Mouse (Mus musculus) liver, adult 2 months (tissue): ENCODE measurements around the gene Phpt1.

Experiments used
- CTCF ChIP-seq: fragments of 200-500 bp; IDR thresholded peaks from 2 replicates; pipeline ENCODE4 v1.5.1; 2011; ENCODE audit warnings: low read depth, low read length, control low read depth
- POLR2A ChIP-seq: fragments of 200-500 bp; IDR thresholded peaks from 2 replicates; pipeline ENCODE4 v1.6.1; 2011; ENCODE audit warnings: low read length, control low read depth; ENCODE audit not compliant: insufficient read depth; ENCODE audit errors: extremely low read depth

- no peak for TF ChIP-seq POLR2A
- no peak for TF ChIP-seq CTCF
Observed at GRCm38 (mm10) chr2:25565741-25566140, 9.3 kb downstream of the Phpt1 start.
